Mouse (Mus musculus) testis, postnatal 10 days (tissue): ENCODE measurements around the gene Mlec.
"Not testable (repeated sequence)": the region's sequence is repeated elsewhere in the genome, so short reads cannot be mapped to it uniquely, and the experiment has no call there.

Experiments used
- DNase-seq: peaks from one replicate; pipeline ENCODE4 v3.0.0; 2021; ENCODE audit warnings: low spot score

Mlec gene

GRCm38 (mm10) chr5:115150991-115151390 lies 7.0 kb downstream of the Mlec start:
- DNase-seq, result no peak

- DNase-seq, result no peak
These were observed 8.1 kb downstream of the Mlec start for GRCm38 (mm10) chr5:115149675-115150459.

- DNase-seq, result not testable (repeated sequence)
These were observed 9.1 kb downstream of the Mlec start for GRCm38 (mm10) chr5:115148872-115149271.

- DNase-seq, result no peak
These were observed 9.6 kb downstream of the Mlec start for GRCm38 (mm10) chr5:115148378-115148777.

GRCm38 (mm10) chr5:115147388-115147787 lies 10.6 kb downstream of the Mlec start:
- no peak for DNase-seq

- DNase-seq, result no peak
These were observed 11.2 kb downstream of the Mlec start for GRCm38 (mm10) chr5:115146747-115147130.

- DNase-seq, result no peak
These were observed 11.8 kb downstream of the Mlec start for GRCm38 (mm10) chr5:115145976-115146746.

GRCm38 (mm10) chr5:115145253-115145968 lies 12.6 kb downstream of the Mlec start:
- no peak for DNase-seq

- DNase-seq, result no peak
These were observed 13.5 kb downstream of the Mlec start for GRCm38 (mm10) chr5:115144471-115144870.

- no peak for DNase-seq
These were observed 14.4 kb downstream of the Mlec start for GRCm38 (mm10) chr5:115143552-115143951.

- no peak for DNase-seq
These were observed 15.7 kb downstream of the Mlec start for GRCm38 (mm10) chr5:115142166-115142697.

- no peak for DNase-seq
These were observed 17.3 kb downstream of the Mlec start for GRCm38 (mm10) chr5:115140726-115141125.

GRCm38 (mm10) chr5:115139124-115139523 lies 18.9 kb downstream of the Mlec start:
- DNase-seq, result no peak

GRCm38 (mm10) chr5:115134234-115135165 lies 23.5 kb downstream of the Mlec start, which contains the start of gene Unc119b:
Gene Unc119b, minus strand, starts transcription at chr5:115134975.
- peak; percentile 96 for DNase-seq

- no peak for DNase-seq
These were observed 24.5 kb downstream of the Mlec start for GRCm38 (mm10) chr5:115133358-115134066.

- DNase-seq, result no peak
These were observed 25.5 kb downstream of the Mlec start for GRCm38 (mm10) chr5:115132465-115132864.

- no peak for DNase-seq
These were observed 28.7 kb downstream of the Mlec start for GRCm38 (mm10) chr5:115129328-115129727.

GRCm38 (mm10) chr5:115127421-115128179 lies 30.4 kb downstream of the Mlec start:
- DNase-seq, result no peak

GRCm38 (mm10) chr5:115126578-115127312 lies 31.2 kb downstream of the Mlec start:
- no peak for DNase-seq
